Mouse (Mus musculus): ENCODE results near the gene Pnmal1.

DNA sequence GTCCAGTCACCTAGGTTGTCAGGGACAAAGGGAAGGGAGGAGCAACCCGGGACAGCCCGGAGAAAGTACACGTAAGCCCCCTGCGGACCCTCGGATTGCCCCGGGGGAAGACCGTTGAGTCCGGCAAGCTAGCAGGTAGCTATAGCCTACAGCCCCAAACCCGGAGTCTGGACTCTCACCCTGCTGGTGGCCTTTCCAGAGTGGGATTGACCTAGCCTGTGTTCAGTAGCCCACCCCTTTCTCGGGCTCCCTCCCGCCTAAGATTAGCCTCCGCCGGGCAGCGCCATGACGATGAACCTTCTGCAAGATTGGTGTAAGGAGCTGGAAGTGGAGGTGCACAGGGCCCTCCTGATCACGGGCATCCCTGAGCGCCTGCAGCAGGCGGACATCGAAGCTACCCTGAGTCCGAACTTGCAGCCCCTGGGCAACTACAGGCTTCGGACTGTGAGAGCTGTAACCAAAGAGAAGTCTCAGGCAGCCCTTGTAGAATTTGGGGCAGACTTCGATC is 14.6 kb upstream of the Pnmal1 start:
- no peak for TF ChIP-seq CTCF (IDR thresholded peaks at IDR 0.05; ENCODE audit: extremely low read depth, insufficient read length, insufficient replicate concordance, low read depth, low read length)
- no peak for TF ChIP-seq POLR2A (IDR thresholded peaks at IDR 0.05; ENCODE audit: low read depth, low read length)

Data from small intestine, adult 2 months (tissue).